1 mouse cellular context compared by ENCODE assay signal in the genomic region with DNA sequence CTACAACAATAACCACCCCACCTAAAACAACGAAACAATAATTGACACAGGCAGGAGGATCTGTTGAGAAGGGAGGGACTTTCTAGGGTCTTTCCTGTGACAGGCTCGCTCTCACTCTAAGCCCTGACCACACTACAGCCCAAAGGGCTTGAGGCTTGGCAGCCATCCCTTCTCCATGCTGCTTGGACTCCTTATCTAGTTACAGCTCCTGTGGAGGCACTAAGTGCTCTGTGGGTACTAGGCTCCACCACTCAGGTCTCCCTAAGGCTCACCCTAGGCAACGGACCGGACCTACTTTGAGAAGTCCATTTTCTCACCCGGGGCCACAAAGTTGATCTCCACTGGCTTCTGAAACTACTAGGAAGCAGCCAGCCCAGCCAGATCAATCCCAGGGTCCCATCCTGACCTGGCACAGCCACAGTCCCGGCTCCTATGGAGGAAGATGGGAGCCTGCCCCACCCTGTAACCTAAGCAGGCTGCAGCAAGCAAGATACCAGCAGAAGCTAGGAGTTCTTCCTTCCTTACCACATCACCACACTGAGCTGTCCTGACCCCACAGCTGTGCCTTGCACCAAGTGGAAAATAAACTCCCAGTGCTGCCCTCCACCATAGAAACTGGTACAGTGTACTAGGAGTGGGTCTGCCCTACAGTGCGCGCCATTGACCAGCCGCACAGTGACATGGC.
TF ChIP-seq lines count a peak whose summit lies in the region.

No protein-coding gene starts in this region.

TF ChIP-seq in myocyte, 11 proteins besides CTCF, POLR2A, EP300 and RAD21:
- peak in 2 of 3 experiments; percentile 36 to 71 for TF ChIP-seq MYOG (IDR thresholded peaks at IDR 0.05; ENCODE audit: control insufficient read depth in 1 of 3, insufficient read depth in 1 of 3, insufficient read length in 2 of 3, low read depth in 2 of 3)
- peak in 2 of 3 experiments; percentile 43 to 79 for TF ChIP-seq MYOD1 (IDR thresholded peaks at IDR 0.05; ENCODE audit: control insufficient read depth in 1 of 3, insufficient read length in 2 of 3, low read depth in 2 of 3)
- no peak for TF ChIP-seq E2F4 (IDR thresholded peaks at IDR 0.05; ENCODE audit: insufficient read depth)
- no peak for TF ChIP-seq POLR2AphosphoS2 (IDR thresholded peaks at IDR 0.05; ENCODE audit: insufficient read length, low read depth)
- TF ChIP-seq CEBPB (IDR thresholded peaks at IDR 0.05; ENCODE audit: insufficient read depth, poor library complexity, severe bottlenecking) = no peak
